Mouse (Mus musculus) C2C12 (cell line): ENCODE data around the gene Zmym5.
"Not testable (repeated sequence)": the region's sequence is repeated elsewhere in the genome, so short reads cannot be mapped to it uniquely, and the experiment has no call there.

Source experiments
- CEBPB ChIP-seq: IDR thresholded peaks from one replicate; pipeline ENCODE4 v1.6.1; 2011; ENCODE audit warnings: low read depth, mild to moderate bottlenecking, control low read depth, moderate library complexity
- CTCF ChIP-seq: IDR thresholded peaks from one replicate; pipeline ENCODE4 v1.5.1; 2011; ENCODE audit not compliant: control insufficient read depth, insufficient read depth, insufficient read length
- FOSL1 ChIP-seq: IDR thresholded peaks from one replicate; pipeline ENCODE4 v1.8.0; 2011; ENCODE audit warnings: mild to moderate bottlenecking, low read length; ENCODE audit not compliant: poor library complexity, insufficient read depth, severe bottlenecking
- MAX ChIP-seq: IDR thresholded peaks from one replicate; pipeline ENCODE4 v1.6.1; 2011; ENCODE audit warnings: mild to moderate bottlenecking, control low read depth
- MYOD1 ChIP-seq: IDR thresholded peaks from one replicate; pipeline ENCODE4 v1.6.1; 2011; ENCODE audit warnings: low read depth; ENCODE audit not compliant: control insufficient read depth, insufficient read length
- USF1 ChIP-seq: IDR thresholded peaks from one replicate; pipeline ENCODE4 v1.6.1; 2011; ENCODE audit warnings: low read depth, mild to moderate bottlenecking, control low read depth, moderate library complexity

DNA sequence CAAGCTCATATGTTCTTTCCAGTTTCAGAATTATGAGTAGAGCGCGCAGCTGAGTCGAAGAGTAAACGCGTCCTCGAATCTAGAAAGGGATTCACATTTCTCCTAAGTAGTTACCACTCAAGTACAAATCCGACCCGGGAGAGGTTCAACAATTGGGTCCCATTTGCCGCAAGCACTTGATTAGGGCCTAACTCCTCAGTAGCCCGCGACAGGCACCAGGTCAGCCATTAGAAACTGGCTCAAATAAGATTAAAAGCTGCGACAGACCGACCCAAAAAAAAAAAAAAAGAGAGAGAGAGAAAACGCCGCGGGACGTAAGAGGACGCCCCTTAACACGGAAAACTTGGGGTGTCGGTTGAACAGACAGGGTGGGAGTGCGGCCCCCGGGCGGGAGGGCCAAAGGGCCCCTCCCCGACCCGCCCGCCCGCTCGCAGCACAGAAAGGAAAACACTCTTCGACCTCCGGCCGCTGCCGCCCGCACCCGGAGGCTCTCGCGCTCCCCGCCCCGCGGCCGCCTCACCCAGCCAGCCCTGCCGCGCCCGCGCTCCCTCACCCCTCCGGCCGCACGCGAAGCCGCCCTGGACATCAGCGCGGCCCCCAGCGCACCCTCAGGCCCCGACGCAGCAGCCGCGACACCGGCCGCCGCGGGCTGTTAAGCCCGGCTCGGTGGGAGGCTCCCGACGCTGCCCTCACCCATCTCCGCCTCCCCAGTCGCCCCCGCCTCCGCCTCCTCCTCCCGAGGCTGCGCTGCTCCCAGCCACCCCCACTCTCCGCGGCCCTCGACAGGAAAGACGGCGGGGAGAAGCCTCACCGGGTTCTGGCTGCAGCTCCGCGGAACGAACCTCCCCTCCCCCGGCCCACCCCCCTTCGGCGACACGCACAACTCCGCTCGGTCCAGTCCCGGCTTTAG, 480 bp downstream of the Zmym5 start:
- TF ChIP-seq CTCF, CEBPB, MYOD1, MAX, USF1, FOSL1: not testable (repeated sequence)
